ENCODE assay signal across 8 mouse cellular contexts in the genomic region with DNA sequence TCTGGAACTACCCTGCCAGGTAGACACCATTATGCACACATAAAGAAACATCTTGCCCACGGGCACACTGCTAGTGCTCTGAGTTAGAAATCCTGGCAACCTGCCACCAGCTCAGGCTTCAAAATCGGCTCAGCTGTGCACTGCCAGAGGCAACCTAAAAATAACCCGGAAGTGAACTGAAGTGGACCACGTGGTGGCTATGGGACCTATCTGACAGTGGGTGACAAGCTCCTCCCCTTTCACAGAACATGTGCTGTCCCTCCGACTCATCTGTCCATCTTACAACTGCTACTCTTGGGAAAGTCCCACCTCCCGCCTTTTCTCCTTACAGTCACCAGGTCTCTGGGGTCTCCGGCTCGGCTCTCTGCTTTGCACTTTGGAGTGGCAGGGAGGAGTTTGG. TPM values are rescaled to one million over a fixed set of nuclear protein-coding genes. Genes with fewer than 3 reads are reported as not detected.
A peak's percentile ranks its signal among the peaks of the same experiment; 100 is the strongest.
DNase-seq lines count a peak whose midpoint lies in the region; ATAC-seq lines count a peak whose summit lies in the region.

No protein-coding gene starts in this region.

- no peak overlapping the region for H3K4me3 ChIP-seq in forebrain, embryonic 13.5 days

- 41% methylated on average over 8 of the region's 8 CpGs for WGBS in forebrain, embryonic 13.5 days

- intact Hi-C loops in heart, postnatal 10 days (cut with DNase I) = loop anchor here (5.0 kb wide), 1 partner anchor 348 kb away; a partner anchor contains a TSS

- H3K9me3 ChIP-seq in forebrain, embryonic 13.5 days (replicated peaks) = no peaks in the 10 kb centered on the region

- peak; percentile 48 for DNase-seq in ES-CJ7 (ENCODE audit: low read depth, low spot score)
- DNase-seq in adrenal gland, adult 2 months = peak; percentile 64
- DNase-seq in heart, postnatal 10 days = peak; percentile 70 to 71
- DNase-seq in kidney, postnatal 25 days = peak; percentile 68 to 73
- DNase-seq in lung, postnatal 14 days = peak; percentile 65
- DNase-seq in right cerebral cortex, postnatal 10 days (ENCODE audit: low spot score in 2 of 2) = peak; percentile 66 to 74
- DNase-seq in yolk sac, embryonic 10.5 days (ENCODE audit: low spot score) = no peak

- no peaks in the 10 kb centered on the region for H3K36me3 ChIP-seq in forebrain, embryonic 13.5 days (ENCODE audit: poor library complexity, severe bottlenecking)

- H3K4me1 ChIP-seq in forebrain, embryonic 13.5 days = peaks cover 32% of the 10 kb centered on the region

- peak; percentile 72 for ATAC-seq in forebrain, embryonic 13.5 days

- H3K9ac ChIP-seq in forebrain, embryonic 13.5 days = no peak overlapping the region

- no peak overlapping the region for H3K4me2 ChIP-seq in forebrain, embryonic 13.5 days

- no peak overlapping the region; the same call in 1 of the 2 replicates for H3K27ac ChIP-seq in forebrain, embryonic 13.5 days

- no peaks in the 10 kb centered on the region for H3K27me3 ChIP-seq in forebrain, embryonic 13.5 days

RNA-seq across cellular contexts. Expression of a gene that starts 10.3 kb away (rescaled TPM):
- 10 to 100 TPM; 26.5 to 44.3 TPM for total RNA-seq in adrenal gland, adult 2 months (2021)
- 41.7 and 49.9 TPM in 2 replicates for polyA plus RNA-seq in adrenal gland, adult 2 months (2012; rRNA removed)
- polyA plus RNA-seq in forebrain, embryonic 13.5 days (2015; fragmentation: Nextera tagmentation; extraction: Ambion mirVana) = 17.1 and 18.1 TPM in 2 replicates
- 10 to 100 TPM; 22.1 to 23.3 TPM for total RNA-seq in heart, postnatal 10 days (2021)
